Mouse (Mus musculus) cerebellum, adult 2 months (tissue): Measurements from ENCODE around the gene Bicd2.

Experiments used
- CTCF ChIP-seq: fragments of 200-500 bp; IDR thresholded peaks from 2 replicates; pipeline ENCODE4 v1.5.1; 2011; ENCODE audit warnings: low read depth, mild to moderate bottlenecking, control low read depth, low read length, moderate library complexity, borderline replicate concordance; ENCODE audit not compliant: insufficient read depth
- POLR2A ChIP-seq: fragments of 200-500 bp; IDR thresholded peaks from 2 replicates; pipeline ENCODE4 v1.6.1; 2011; ENCODE audit warnings: low read length, control low read depth, borderline replicate concordance; ENCODE audit not compliant: insufficient read depth

DNA sequence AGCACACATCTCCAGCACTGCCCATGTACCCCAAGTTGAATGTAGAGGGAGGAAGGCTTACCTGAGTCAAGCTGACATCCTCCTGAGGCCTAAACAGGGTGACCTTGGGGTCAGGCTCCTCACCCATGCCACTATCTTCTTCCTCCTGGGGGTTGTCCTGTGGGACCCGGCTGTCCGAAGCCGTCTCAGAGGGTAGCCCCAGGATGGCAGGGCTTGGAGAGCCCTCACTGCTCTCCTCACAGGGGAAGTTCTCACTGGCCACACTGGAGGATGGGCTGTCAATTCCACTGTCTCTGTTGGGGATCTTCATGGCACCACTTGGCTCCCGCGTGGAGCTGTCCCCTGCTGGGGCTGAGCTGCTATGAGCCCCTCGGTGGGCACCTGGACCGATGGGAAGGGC, 45.1 kb upstream of the Bicd2 start:
- TF ChIP-seq CTCF (no peak), POLR2A (no peak)
